Mouse (Mus musculus) heart, embryonic 13.5 days (tissue): ENCODE measurements around the gene Rbp4. TPM values are rescaled to one million over a fixed set of nuclear protein-coding genes. Genes with fewer than 3 reads are reported as not detected.
A peak's percentile ranks its signal among the peaks of the same experiment; 100 is the strongest.

Source experiments
- ATAC-seq: fragments of 200-750 bp; cut with Nextera tagmentation; 2 replicates; pipeline ENCODE4 v1.8.0; 2017; ENCODE audit warnings: moderate TSS enrichment; ENCODE audit not compliant: insufficient number of reproducible peaks, low FRiP score, low TSS enrichment; ENCODE audit errors: extremely low read depth
- H3K27ac ChIP-seq: fragments of 300-500 bp; sonication (generic); replicated peaks from 2 replicates; pipeline ENCODE4 v1.5.1; 2015; ENCODE audit warnings: moderate library complexity, mild to moderate bottlenecking, inconsistent platforms
- H3K27me3 ChIP-seq: fragments of 300-500 bp; sonication (generic); replicated peaks from 2 replicates; pipeline ENCODE4 v1.6.1; 2015; ENCODE audit warnings: mild to moderate bottlenecking, inconsistent platforms
- H3K36me3 ChIP-seq: fragments of 300-500 bp; sonication (generic); 2 replicates; pipeline ENCODE4 v1.6.1; 2015; ENCODE audit warnings: mild to moderate bottlenecking, inconsistent platforms
- H3K4me1 ChIP-seq: fragments of 300-500 bp; sonication (generic); 2 replicates; pipeline ENCODE4 v1.6.1; 2015; ENCODE audit warnings: inconsistent platforms
- H3K4me2 ChIP-seq: fragments of 300-500 bp; sonication (generic); 2 replicates; pipeline ENCODE4 v1.6.1; 2015; ENCODE audit warnings: inconsistent platforms, mild to moderate bottlenecking, moderate library complexity
- H3K4me3 ChIP-seq: fragments of 300-500 bp; sonication (generic); 2 replicates; pipeline ENCODE4 v1.5.1; 2015; ENCODE audit warnings: moderate library complexity, mild to moderate bottlenecking, inconsistent platforms
- H3K9ac ChIP-seq: fragments of 300-500 bp; sonication (generic); 2 replicates; pipeline ENCODE4 v1.6.1; 2015; ENCODE audit warnings: inconsistent platforms, mild to moderate bottlenecking, moderate library complexity
- H3K9me3 ChIP-seq: fragments of 300-500 bp; sonication (generic); 2 replicates; pipeline ENCODE4 v1.6.1; 2016; ENCODE audit warnings: inconsistent platforms
- WGBS: fragments of 180-500 bp; shearing (Covaris S2); methylation state at CpG from one replicate; pipeline ENCODE4 v1.1.7; 2015; ENCODE audit warnings: mixed read lengths; 5-methylcytosine and 5-hydroxymethylcytosine counted together
- polyA plus RNA-seq: library from polyadenylated mRNA; unstranded; fragments of >200 nt; fragmentation: Nextera tagmentation; extraction: Ambion mirVana; gene quantifications from 2 replicates; pipeline ENCODE4 v1.2.1, GENCODE M21; 2015

The Rbp4 gene
- polyA plus RNA-seq = 8.3 and 55.7 TPM in 2 replicates

DNA sequence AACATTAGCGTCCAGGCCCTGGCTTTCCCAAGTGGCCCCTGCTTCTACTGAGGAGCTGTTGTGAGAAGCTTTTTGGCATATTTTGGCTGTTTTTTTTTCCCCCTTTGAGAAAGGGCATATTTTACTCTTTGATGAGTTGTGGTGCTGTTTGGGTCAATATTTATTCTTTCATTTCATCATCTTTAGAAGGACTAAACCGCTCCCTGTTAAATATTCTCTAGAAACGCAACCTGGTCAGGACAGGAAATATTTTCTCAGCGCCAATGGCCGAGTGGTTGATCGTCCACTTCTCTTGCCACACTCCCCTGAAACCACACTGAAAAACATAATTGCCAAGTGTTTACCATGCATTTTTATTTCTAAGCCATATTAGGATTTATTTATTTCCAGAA, at the start of gene Rbp4:
Gene Rbp4, minus strand, starts transcription at position 63 of the 392 bp plus-strand sequence.
- Histone ChIP-seq H3K9ac (peak within 1 kb of the TSS; percentile 77), H3K27ac (no peak within 1 kb of the TSS)
- 70% methylated on average over 6 of the region's 6 CpGs for WGBS

DNA sequence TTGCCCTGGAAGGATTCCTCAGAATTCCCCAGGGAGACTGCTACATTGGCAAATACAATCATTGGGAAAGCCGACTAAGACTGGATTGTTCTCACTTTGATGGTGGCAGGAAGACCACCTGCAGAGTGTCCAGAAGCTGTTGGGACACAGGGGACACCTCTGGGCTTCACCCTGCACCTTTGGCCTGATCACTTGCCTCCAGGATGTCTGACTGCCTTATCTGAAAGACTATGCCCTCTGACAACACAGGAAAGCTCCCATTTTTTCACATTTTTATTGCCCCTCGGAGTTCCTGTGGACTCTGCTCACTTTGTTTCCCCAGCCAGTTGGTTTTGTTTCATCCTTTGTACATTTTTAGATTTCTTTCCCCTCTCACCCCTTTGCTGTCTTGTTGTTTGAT, 39.6 kb upstream of the Rbp4 start:
- peaks cover 4% of the 10 kb centered on the region for H3K4me1 ChIP-seq
- no peak for ATAC-seq
- H3K36me3 ChIP-seq = no peaks in the 10 kb centered on the region
- no peak overlapping the region for H3K4me2 ChIP-seq
- H3K27me3 ChIP-seq = no peaks in the 10 kb centered on the region; the same call in 1 of the 2 replicates
- H3K27ac ChIP-seq = no peak overlapping the region
- H3K9me3 ChIP-seq = peaks cover 4% of the 10 kb centered on the region; the same call in 1 of the 2 replicates
- 44% methylated on average over 2 of the region's 2 CpGs for WGBS
- H3K4me3 ChIP-seq = no peak overlapping the region
- no peak overlapping the region for H3K9ac ChIP-seq

More for the DNA sequence above, at the start of gene Rbp4:
- ATAC-seq = no peak
- Histone ChIP-seq H3K27me3 (peaks cover 64% of the 10 kb centered on the region), H3K4me3 (peak within 1 kb of the TSS; percentile 59), H3K4me2 (peak within 1 kb of the TSS; percentile 90), H3K36me3 (no peaks in the 10 kb centered on the region), H3K4me1 (peaks cover 7% of the 10 kb centered on the region; the same call in 1 of the 2 replicates), H3K9me3 (no peaks in the 10 kb centered on the region)

DNA sequence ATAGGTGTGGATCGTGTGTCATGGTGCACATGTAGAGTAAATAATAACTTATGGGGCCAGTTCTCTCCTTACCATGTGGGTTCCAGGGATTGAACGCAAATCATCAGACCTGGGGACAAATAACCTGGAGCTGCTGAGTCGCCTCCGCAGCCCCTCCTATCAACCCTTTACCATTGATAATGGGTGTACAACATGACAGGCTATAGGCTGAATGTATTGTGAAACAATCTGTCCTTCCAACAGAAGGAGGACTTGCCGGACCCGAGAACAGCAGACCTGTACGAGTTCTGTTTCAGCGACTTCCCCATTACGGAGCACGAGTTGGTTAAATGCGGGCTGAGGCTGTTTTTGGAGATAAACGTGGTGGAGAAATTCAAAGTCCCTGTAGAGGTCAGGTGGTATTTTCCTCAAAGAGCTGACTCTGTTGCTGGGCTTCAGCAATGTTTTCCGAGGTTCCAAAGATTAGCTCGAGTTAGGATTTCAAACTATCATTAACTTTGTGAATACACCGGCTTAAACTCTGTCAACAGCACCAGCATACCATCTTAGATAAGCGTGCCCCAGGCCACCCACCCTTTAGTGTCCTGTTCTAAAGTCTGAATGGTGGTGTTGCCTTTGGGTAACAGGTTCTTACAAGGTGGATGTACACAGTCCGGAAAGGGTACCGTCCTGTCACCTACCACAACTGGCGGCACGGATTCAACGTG, 36.7 kb upstream of the Rbp4 start:
- Histone ChIP-seq H3K27ac (no peak overlapping the region), H3K27me3 (no peaks in the 10 kb centered on the region; the same call in 1 of the 2 replicates), H3K9ac (no peak overlapping the region), H3K4me3 (no peak overlapping the region), H3K36me3 (no peaks in the 10 kb centered on the region), H3K4me1 (no peaks in the 10 kb centered on the region), H3K4me2 (no peak overlapping the region), H3K9me3 (no peaks in the 10 kb centered on the region)
- WGBS = 82% methylated on average over 21 of the region's 21 CpGs
- ATAC-seq = no peak

DNA sequence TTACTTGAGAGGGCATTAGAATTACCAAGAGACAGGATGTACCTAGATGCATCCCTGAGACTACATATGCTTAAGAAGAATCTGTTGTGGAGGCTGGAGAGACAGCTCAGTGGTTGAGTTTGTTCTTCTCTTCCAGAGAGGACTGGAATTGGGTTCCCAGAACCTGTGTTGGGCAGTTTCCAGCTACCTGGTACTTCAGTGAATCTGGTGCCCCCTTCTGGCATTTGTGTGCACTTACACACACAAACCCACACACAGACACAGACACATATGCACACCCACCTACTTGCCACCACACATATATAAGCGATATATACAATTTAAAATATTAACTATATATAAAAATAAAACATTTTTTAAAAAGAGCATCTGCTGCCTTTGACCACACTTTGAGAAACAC, 31.2 kb upstream of the Rbp4 start:
- no peak for ATAC-seq
- H3K4me2 ChIP-seq = no peak overlapping the region
- H3K36me3 ChIP-seq = no peaks in the 10 kb centered on the region
- WGBS = 91% methylated on average over 1 of the region's 1 CpGs
- no peak overlapping the region for H3K4me3 ChIP-seq
- no peak overlapping the region for H3K27ac ChIP-seq
- H3K9me3 ChIP-seq = 0 out of 2 replicates have a peak, but pooled peaks cover 4% of the 10 kb centered on the region
- H3K9ac ChIP-seq = no peak overlapping the region
- no peaks in the 10 kb centered on the region; the same call in 1 of the 2 replicates for H3K27me3 ChIP-seq
- H3K4me1 ChIP-seq = no peaks in the 10 kb centered on the region

DNA sequence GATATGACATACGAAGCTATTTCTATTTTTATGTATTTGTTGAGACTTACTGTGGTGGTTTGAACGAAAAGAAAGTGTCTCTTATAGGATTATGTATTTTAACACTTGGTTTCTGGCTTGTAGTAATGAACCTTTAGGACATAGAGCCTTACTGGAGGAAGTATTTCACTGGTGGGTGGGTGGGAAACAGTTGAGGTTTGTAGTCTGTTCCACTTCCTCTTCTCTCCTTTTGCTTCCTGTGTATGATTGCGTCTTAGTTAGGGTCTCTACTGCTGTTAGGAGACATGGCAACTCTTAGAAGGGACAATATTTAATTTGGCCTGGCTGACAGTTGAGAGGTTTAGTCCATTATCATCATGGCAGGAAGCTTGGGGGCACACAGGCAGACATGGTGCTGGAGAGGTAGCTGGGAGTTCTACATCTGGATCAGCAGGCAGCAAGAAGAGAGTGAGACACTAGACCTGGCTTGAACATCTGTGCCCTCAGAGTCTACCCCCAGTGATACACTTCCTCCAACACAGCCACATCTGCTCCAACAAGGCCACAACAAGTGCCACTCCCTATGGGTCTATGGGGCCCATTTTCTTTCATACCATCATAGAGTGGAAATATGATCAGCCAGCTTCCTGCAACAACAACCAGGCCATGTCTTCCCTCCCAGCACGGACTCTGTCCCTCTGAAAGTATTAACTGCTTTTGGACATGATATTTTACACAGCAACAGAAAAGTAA, 18.6 kb upstream of the Rbp4 start:
- no peak overlapping the region for H3K9ac ChIP-seq
- H3K4me1 ChIP-seq = no peaks in the 10 kb centered on the region
- no peak overlapping the region for H3K4me3 ChIP-seq
- H3K9me3 ChIP-seq = no peaks in the 10 kb centered on the region
- WGBS = 59% methylated on average over 4 of the region's 4 CpGs
- no peak overlapping the region for H3K27ac ChIP-seq
- no peak overlapping the region for H3K4me2 ChIP-seq
- H3K36me3 ChIP-seq = no peaks in the 10 kb centered on the region
- no peak for ATAC-seq
- no peaks in the 10 kb centered on the region for H3K27me3 ChIP-seq

DNA sequence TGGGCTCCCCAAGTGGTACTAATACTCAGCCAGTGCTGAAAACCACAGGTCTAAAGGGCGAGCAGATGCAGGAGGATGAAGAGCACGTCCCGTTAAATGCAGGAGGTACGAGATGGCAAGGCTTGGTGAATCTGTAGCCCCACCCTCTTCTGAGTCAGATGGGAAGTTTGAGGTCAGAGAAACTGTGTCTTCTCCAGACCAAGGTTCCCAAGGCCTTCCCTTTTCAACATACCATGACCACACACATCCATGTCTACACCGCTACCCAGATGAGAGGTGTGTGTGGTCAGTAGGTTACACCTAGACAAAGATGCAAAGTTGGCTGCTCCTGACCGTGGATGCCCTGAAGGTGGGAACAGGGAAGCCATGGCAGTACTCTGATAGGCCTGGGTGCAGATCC, 9.7 kb upstream of the Rbp4 start:
- H3K4me3 ChIP-seq = no peak overlapping the region
- 77% methylated on average over 6 of the region's 6 CpGs for WGBS
- H3K9me3 ChIP-seq = no peaks in the 10 kb centered on the region
- H3K9ac ChIP-seq = no peak overlapping the region
- no peak overlapping the region for H3K4me2 ChIP-seq
- no peaks in the 10 kb centered on the region for H3K36me3 ChIP-seq
- H3K4me1 ChIP-seq = peaks cover 7% of the 10 kb centered on the region; the same call in 1 of the 2 replicates
- H3K27ac ChIP-seq = no peak overlapping the region
- no peak for ATAC-seq
- no peaks in the 10 kb centered on the region for H3K27me3 ChIP-seq

DNA sequence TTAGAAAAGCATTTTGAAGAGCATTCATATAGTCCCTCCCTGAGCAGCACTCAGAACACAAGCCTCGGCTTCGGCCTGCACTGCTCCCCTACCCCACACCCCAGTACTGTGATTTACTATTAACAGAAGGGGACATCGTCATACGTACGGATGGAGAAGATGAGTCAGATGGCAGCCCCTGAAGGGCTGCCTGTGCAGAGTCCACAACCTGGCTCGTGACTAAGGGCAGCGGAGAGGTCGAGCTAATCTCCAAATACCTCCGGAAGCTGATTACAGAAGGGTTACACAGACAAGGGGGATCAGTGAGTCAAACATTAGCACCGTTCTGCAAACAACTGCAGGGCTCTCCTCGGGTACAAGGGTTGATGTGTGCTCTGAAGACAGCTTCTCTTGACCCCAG, 8.9 kb upstream of the Rbp4 start:
- no peak overlapping the region for H3K9ac ChIP-seq
- peaks cover 7% of the 10 kb centered on the region; the same call in 1 of the 2 replicates for H3K4me1 ChIP-seq
- no peaks in the 10 kb centered on the region for H3K36me3 ChIP-seq
- ATAC-seq = no peak
- no peaks in the 10 kb centered on the region for H3K9me3 ChIP-seq
- no peak overlapping the region for H3K4me3 ChIP-seq
- no peak overlapping the region for H3K4me2 ChIP-seq
- 0 out of 2 replicates have a peak, but pooled peaks cover 2% of the 10 kb centered on the region for H3K27me3 ChIP-seq
- H3K27ac ChIP-seq = no peak overlapping the region
- WGBS = 19% methylated on average over 11 of the region's 11 CpGs

DNA sequence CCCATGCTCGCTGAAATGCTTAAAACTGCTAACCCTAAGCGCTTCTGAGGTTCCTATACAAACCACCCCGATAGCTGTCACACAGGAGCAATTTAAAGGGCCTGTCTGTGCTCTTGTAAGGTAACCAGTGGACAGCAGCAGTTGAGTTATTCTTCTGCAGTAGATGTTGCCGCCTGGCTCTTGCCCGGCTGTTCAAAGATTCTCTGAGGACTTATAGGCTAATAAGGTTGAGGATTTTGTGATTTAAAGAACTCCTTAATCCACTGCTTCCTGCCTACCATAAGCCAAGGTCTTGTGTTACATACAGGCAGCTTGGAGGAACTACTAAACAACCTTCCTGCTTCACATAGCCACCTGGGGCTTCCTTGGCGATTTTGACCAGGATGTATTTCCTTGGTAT, 7.4 kb upstream of the Rbp4 start, which contains the start of gene Pde6c:
Gene Pde6c, plus strand, starts transcription at position 301 of the 400 bp plus-strand sequence.
- H3K4me1 ChIP-seq = peaks cover 7% of the 10 kb centered on the region; the same call in 1 of the 2 replicates
- 74% methylated on average over 6 of the region's 6 CpGs for WGBS
- ATAC-seq = no peak

DNA sequence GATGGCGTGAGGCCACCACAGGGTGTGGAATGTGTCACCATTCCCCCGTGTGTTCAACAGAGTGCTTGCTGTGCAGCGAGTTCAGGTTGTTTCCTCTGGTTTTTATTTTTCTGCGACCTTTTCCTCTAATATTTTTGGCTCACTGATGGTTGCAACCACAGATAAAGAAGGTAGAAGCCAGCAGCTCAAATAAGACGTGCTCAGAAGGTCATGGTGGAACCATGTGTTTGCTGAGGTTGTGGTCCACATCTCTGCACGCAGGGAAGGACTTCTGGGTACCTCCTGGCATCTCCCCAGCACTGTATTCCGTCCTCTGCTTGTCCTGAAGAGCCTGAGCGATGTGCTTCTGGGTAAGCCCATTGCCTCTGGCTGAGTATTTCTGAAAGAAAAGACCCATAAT, 1.6 kb upstream of the Rbp4 start:
- Histone ChIP-seq H3K4me3 (no peak overlapping the region), H3K4me1 (peaks cover 7% of the 10 kb centered on the region; the same call in 1 of the 2 replicates), H3K27ac (no peak overlapping the region), H3K4me2 (no peak overlapping the region), H3K9ac (no peak overlapping the region), H3K27me3 (peaks cover 54% of the 10 kb centered on the region), H3K9me3 (no peaks in the 10 kb centered on the region), H3K36me3 (no peaks in the 10 kb centered on the region)
- no peak for ATAC-seq
- WGBS = 67% methylated on average over 8 of the region's 8 CpGs

More for the DNA sequence above, 7.4 kb upstream of the Rbp4 start, which contains the start of gene Pde6c:
- Histone ChIP-seq H3K9me3 (no peaks in the 10 kb centered on the region), H3K27ac (no peak within 1 kb of the TSS), H3K27me3 (0 out of 2 replicates have a peak, but pooled peaks cover 2% of the 10 kb centered on the region), H3K36me3 (no peaks in the 10 kb centered on the region), H3K4me2 (no peak within 1 kb of the TSS), H3K9ac (no peak within 1 kb of the TSS), H3K4me3 (no peak within 1 kb of the TSS)

DNA sequence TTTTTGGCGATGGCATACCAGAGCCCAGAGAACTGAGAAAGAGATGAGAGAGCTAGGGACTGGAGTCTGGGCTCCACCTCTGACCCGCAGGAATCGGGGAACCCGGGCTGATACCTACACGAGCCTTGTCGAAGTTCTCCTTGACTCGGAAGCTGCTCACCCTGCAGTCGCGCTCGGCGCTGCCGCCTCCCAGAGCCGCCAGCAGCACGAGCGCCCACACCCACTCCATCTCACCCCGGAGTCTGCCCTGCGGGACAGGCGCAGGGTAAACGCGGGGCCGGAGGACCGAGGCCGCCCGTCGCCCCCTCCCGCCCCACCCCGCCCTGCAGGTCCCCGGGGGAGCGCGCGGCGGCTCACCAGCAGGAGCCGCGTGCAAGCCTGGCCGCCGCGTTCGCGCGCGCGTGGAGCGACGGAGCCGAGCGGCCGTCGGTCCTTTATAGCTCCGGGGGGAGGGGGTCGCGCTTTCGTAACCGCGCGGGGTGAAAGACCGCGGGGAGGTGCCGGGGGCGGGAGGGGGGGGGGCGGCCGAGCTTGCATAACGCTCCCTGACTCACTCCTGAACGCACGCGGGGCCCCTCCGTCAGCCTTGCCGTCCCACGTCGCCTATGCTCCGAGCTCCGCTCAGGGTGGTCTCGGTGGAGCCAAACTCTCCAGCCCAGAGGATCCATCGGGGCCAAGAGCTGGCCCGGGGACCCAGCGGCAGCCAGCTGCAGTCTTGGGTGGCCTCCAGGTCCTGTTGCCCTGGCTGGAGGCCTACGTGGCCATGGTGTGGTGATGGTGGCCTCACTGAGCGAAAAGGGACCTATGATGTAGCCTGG, 471 bp downstream of the Rbp4 start:
- H3K4me2 ChIP-seq = peak overlapping the region; percentile 90
- 2% methylated on average over 39 of the region's 77 CpGs for WGBS
- no peak overlapping the region for H3K27ac ChIP-seq
- H3K27me3 ChIP-seq = peaks cover 66% of the 10 kb centered on the region
- H3K4me3 ChIP-seq = peak overlapping the region; percentile 59
- peaks cover 7% of the 10 kb centered on the region; the same call in 1 of the 2 replicates for H3K4me1 ChIP-seq
- no peak; the same call in 1 of the 2 replicates for ATAC-seq
- no peaks in the 10 kb centered on the region for H3K36me3 ChIP-seq
- peak overlapping the region; percentile 77 for H3K9ac ChIP-seq
- H3K9me3 ChIP-seq = no peaks in the 10 kb centered on the region

DNA sequence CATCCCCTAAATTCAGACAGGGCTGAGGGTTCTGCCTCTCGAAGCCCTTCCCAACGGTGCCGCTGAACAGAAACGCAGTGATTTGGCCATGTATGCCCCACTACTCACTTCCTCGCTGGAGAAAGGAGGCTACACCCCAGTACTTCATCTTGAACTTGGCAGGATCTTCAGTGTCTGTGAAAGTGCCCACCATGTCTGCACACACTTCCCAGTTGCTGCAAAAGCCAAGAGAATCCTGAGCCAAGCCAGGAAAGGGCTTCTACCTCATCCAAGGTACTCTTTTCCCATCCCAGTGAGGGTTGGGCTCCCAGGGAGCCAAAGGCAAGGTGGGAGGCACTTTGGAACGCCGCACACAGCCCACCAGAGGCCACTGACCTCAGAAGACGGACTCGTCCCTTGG, 1.2 kb downstream of the Rbp4 start:
- H3K27ac ChIP-seq = no peak overlapping the region
- peaks cover 65% of the 10 kb centered on the region for H3K27me3 ChIP-seq
- H3K9ac ChIP-seq = peak overlapping the region; percentile 77; the same call in 1 of the 2 replicates
- H3K4me2 ChIP-seq = peak overlapping the region; percentile 90
- H3K36me3 ChIP-seq = no peaks in the 10 kb centered on the region
- ATAC-seq = no peak
- peaks cover 7% of the 10 kb centered on the region; the same call in 1 of the 2 replicates for H3K4me1 ChIP-seq
- H3K4me3 ChIP-seq = peak overlapping the region; percentile 59
- 25% methylated on average over 9 of the region's 9 CpGs for WGBS
- H3K9me3 ChIP-seq = no peaks in the 10 kb centered on the region
